Mouse (Mus musculus) small intestine, adult 2 months (tissue): ENCODE measurements around the gene Ezh1.

Experiments
- CTCF ChIP-seq: fragments of 200-500 bp; IDR thresholded peaks from 2 replicates; pipeline ENCODE4 v1.5.1; 2012; ENCODE audit warnings: low read depth, mild to moderate bottlenecking, control low read depth, inconsistent platforms, low read length, moderate library complexity, mixed read lengths; ENCODE audit not compliant: insufficient replicate concordance, insufficient read length; ENCODE audit errors: extremely low read depth
- POLR2A ChIP-seq: fragments of 200-500 bp; IDR thresholded peaks from 2 replicates; pipeline ENCODE4 v1.6.1; 2012; ENCODE audit warnings: low read depth, mild to moderate bottlenecking, control low read depth, inconsistent platforms, low read length, moderate library complexity

GRCm38 (mm10) chr11:101262272-101262967 is 36.2 kb upstream of the Ezh1 start:
- TF ChIP-seq POLR2A (no peak), CTCF (no peak)
